Mouse (Mus musculus) thymus, postnatal 0 days (tissue): ENCODE results near the gene Opcml. TPM values are rescaled to one million over a fixed set of nuclear protein-coding genes. Genes with fewer than 3 reads are reported as not detected.

ENCODE experiments used
- DNase-seq: peaks from one replicate; pipeline ENCODE4 v3.0.0-alpha.2; 2015; ENCODE audit warnings: low spot score
- microRNA-seq: library from miRNA; unstranded; fragments of <30 nt; microRNA quantifications from one replicate; pipeline ENCODE4, GENCODE M21; 2016; ENCODE audit warnings: borderline number of aligned reads
- polyA plus RNA-seq: library from polyadenylated mRNA; unstranded; fragments of >200 nt; fragmentation: Nextera tagmentation; extraction: Ambion mirVana; gene quantifications from 2 replicates; pipeline ENCODE4 v1.2.1, GENCODE M21; 2015

Gene Opcml
- polyA plus RNA-seq, 1 experiment from 2014 or later: 10.8 TPM

DNA sequence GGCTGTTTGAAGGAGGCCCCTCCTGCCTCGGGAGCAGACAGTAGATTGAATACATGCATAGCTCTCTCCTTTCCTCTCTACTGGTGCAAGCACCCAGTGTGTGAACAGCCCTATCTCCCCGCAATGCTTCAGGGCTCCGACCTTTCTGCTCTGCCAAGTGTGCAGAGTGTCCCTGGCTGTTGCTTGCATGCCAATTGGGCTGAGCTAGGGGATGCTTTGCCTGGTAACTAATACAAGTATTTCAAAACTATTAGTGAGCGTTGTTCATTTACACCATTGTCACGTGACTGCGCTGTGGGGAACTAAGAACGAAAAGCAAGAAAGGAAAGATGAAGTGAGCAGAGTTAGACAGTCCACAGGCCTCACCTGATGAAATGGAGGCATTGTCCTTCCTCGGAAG is 1101.0 kb downstream of the Opcml start:
- no peak for DNase-seq

DNA sequence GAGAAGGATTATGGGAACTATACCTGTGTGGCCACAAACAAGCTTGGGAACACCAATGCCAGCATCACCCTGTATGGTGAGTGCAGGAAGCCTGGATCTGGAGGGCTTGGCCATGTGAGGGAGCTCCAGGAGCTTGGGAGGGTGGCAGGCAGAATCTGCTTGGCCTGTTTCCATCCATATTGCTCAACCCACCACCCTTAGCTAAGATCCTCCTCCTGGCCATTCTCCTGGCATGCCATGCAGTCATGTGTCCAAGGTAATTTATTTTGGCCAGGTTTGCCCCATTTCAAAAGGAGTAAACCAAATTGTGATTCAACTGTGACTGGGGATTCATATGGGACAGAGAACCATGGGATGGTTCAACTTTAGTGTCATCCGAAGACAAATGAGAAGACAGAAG is 1112.7 kb downstream of the Opcml start:
- no peak for DNase-seq

DNA sequence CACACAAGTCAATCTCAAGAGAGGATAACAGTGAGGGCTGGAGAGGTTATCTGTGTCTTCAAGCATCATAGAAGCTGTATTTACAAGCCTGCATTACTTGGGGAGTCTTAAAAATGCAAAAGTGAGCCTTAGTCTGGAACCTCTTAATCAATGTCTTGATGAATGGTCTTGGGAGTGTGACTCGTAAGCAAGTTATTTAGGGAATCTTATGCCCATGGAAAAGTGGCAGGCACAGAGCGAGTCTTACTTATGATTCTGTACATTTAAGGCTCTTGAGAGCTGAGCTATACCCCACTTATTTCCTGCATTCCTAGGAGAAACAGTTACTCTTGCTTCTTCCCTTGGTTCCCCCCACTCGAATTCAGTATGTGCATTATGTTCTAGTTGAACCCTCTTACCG is 1119.2 kb downstream of the Opcml start:
- no peak for DNase-seq

DNA sequence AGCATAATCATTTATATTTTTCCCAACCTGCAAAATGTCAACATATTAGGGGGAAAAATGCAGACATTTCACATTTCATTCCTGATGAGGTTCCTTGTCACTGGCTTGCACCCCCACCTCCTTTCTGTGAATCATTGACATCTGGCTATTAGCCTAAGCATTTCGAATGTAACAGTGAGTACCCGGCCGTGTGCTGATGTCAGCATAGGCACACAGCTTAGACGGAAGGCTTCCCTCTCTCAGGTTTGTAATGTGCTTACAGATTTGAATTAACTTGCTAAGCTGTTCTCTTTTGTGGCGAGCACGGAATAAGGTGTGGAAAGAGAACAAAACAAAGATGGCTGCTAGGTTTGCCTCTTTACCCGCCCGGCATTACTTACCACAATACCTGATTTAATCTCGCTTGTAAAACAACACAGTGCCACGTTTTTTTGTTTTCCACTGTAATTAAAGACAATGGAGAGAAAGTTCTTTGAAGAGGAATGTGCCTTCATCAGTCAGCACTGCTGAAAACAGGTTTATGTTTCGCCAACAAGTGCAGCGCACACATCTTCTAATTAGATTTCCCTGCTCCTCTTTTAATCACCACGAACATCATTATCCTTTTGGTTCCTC is 1121.1 kb downstream of the Opcml start:
- no peak for DNase-seq

DNA sequence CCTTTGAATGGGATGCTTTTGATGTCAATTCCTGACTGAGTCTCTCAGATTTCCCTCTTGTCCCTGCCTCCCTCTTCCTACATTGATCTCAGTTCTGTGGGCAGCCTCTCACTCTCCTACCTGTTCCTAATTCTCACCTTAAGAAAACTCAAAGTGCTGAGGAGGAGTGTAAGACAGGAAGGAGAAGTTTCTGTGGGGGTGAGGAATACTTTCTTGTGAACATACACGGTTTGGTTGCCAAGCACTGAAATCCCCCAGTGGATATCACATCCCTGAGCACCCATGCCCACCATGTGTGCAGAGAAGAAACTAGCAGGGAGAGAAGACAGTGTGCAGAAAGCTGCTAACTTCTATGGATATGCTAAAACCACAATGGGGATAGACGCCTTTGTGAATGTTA is 1141.5 kb downstream of the Opcml start:
- no peak for DNase-seq

DNA sequence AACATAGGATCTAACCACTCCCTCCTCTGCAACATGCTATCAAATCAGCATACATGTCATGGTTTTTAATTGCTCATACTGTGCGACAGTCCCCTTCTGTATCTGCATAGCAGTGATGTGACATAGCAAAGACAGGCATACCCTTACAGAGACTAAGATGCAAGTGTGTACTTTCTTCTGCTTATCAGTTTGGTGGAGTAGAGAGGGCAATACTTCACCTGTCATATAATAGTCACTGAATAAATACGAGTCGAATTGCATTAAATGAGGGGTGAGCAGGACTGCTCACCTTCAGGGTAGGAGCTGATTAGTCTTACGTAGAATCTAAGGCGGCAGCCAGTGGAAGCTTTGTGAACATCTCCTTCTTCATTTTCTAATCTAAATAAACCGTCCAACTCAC is 1146.6 kb downstream of the Opcml start:
- DNase-seq: no peak

DNA sequence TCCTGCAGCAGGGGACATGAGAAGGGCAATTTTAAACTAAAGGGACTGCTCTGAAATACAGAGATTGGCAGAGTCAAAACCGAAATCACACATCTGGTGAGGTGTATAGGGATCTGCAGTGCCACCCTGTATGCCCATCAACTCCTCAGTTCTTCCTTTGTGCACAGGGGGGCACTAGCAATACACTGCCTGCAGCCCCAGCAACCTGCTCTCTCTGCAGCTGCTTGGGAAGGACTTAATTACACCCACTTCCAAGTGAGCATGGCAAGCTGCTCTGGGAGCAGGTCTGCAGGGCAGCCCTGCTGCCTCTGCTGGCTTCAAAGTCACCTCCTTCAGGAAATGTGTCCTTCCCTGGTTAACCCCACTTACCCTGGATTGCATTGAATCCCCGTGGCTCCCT is 1147.4 kb downstream of the Opcml start:
- no peak for DNase-seq

DNA sequence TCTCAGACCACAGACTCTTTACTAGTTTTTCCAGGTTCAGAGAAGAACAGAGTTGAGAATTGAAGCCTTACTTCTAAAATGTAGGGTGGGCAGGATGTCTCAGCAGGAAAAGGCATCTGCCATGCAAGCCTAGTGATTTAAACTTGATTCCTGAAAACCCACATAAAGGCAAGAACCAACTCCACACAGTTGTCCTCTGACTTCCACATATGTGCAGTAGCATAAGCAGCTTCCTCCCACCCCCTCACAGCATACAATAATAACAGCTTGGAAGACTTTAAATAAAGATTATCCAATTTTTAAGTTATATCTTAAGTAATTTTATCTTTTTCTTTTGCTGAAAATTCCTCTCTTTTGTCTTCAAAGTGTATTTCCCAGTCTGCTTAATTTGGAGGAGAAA is 1150.3 kb downstream of the Opcml start:
- DNase-seq: no peak

DNA sequence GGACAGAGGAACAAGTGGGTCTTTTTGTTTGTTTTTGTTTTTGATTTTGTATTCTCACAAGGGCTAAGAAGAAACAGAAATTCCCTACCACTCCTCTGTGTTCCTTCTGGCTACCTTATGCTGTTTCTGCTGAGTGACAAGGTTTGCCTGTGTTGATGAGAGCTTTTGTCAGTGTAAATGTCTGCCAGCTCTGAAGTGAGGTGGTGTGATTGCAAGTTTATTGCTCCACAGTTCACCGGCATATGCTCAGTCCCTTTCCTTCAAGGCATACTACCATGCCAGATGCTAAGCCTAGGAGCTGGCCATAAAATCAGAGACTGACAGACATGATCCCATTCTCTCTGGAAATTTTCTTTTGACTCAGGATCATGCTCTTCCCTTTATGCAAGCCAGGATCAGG is 1178.9 kb downstream of the Opcml start:
- no peak for DNase-seq

Small RNA genes lying within 50 kb of the gene (microRNA-seq; reads per million reads assigned to microRNA genes)
- gene Gm44316: not detected
